Mouse (Mus musculus) right cerebral cortex, adult 2 months (tissue): ENCODE measurements at regions not wholly inside any gene's neighbourhood (a gene's known extent, or its start where the extent isn't known, plus 50 kb on each side); places are given as distances from the start of the nearest gene placed in this dataset.
"Not testable (repeated sequence)": the region's sequence is repeated elsewhere in the genome, so short reads cannot be mapped to it uniquely, and the experiment has no call there.

Experiments
- DNase-seq, 2 experiments: peaks; one replicate each; pipeline ENCODE4 v3.0.0; 2021 to 2022; ENCODE audit warnings: low spot score in 2 of 2

DNA sequence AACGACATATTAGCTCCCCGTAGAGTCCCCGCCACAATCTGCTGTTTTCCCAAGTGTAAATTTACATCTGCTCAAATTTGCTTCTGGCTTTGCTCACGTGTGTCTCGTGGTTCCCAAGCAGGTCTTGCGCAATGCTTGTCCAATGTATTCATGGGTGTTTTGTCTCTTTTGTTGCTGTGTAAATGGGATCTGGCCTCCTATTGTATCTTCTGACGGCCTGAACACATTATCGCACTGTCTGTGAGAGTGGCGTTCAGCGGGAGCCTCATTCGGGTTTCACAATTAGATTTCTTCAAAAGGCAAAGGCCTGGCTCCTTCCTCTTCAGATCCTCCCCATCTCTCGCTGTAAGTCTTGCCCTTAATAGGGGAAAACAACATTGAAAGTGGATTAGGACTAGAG lies 274.5 kb downstream of the Fam19a5 start:
- DNase-seq: no peak

DNA sequence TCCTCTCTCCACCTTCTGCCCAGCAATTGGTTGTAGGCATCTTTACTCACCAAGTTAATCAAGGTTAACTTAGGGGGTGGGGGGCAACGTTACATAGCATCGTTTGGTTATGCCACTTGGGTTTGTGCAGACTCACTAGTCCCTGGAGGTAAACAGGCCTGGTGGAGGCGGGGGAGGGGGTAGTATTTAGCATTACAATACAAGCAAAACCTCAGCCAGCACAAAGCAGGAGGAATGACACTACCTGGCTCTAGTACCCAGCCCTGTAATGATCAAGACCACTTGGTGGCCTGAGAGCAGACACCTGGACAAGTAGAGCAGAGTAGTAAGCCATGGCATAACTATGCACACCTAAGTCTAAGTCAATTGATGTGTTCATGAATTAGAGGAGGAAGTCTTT lies 298.0 kb downstream of the Fam19a5 start:
- no peak for DNase-seq

DNA sequence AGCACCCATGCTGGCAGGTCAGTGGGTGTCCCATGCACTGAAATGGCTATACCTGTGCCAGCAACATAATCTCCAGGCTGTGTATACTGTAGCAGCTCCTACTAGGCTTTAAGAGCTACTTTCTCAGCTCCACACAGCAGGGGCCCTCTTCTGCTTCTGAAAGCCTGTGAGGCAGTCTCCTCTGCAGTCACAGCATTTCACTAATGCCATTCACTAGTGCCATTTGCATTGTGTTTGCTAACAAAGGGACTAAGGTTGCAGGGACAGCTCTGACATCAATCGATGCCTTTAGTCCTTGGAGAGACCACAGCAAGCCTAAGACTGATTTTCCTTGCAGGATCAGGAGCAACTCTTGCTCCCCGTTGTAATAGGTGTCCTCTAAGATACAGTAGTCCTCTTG lies 315.0 kb downstream of the Fam19a5 start:
- DNase-seq: no peak

DNA sequence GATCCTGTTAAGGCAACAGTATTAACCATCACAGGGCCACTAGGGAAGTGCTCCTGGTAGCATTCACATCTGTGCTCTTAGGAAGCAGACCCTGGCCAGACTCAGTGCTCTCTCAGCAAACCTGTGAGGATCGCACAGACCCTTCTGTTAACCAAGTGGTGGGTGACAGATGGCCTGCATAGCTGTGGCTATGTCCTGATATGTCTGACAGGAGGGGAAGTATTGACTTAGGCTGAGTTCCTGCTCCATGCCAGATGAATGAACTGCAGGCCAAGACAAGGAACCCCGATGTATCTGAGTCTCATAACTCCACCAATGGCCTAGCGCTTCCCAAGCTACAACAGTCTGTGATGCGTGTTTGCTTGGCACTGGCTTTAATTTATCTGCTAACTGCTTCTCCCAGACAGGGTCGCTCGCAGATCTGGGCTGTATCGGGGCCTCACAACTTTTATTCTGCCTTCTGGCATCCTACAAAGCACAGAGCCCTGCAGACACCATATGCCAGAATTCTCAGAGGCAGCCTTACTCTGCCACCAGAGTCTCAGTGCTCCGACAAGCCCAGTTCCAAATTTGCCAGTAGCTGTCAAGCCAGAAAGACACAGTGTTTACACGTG lies 332.3 kb downstream of the Fam19a5 start:
- no peak for DNase-seq

DNA sequence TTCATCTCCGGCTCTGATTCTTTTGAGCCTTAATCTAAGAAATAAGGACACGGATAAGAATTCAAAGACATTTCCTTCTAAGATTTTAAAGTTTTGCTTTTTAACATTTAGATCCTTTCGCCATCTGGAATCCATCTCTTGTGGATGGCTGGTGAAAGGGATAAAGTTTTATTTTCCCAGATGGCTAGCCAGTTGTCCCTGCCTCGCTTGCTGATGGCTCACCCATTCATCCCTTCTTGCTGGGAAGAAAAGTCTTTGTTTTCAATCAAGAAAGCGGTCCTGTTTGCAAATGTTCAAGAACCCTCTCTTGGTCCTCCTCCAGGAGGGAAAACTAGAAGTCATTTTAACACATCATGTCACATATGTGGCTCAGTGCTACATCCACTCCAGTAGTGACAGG lies 346.8 kb downstream of the Fam19a5 start:
- no peak for DNase-seq

DNA sequence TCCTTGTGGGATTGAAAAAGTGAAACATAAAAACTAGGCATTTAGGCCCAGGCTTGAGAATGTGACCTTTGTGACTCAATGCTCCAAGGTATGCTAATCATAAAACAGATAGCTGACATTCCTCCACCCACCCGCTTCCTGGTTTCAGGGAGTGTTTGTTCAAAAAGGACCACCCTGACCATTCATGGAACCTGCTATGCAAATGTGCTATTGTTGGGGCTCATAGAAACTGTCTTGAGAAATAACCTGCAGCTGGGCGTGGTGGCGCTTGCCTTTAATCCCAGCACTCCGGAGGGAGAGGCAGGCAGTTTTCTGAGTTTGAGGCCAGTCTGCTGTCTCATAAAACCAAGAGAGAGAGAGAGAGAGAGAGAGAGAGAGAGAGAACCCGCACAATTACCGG lies 350.8 kb downstream of the Fam19a5 start:
- DNase-seq: not testable (repeated sequence)

DNA sequence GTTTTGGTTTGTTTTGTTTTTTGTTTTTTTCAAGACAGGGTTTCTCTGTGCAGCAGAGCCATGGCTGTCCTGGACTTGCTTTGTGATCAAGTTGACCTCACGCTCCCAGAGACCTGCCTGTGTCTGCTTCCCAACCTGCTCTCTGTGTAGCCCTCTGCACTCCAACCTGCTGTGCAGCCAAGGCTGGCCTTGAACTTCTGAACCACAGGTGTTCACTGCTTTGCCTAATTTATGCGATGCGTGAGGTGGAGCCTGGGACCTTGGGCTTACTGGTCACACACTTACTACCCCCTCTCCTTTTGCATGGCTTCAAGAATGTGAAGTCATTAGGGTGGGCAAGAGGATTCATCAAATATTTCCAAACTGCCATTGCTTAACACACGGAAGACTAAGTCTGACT lies 354.6 kb downstream of the Fam19a5 start:
- DNase-seq: no peak

DNA sequence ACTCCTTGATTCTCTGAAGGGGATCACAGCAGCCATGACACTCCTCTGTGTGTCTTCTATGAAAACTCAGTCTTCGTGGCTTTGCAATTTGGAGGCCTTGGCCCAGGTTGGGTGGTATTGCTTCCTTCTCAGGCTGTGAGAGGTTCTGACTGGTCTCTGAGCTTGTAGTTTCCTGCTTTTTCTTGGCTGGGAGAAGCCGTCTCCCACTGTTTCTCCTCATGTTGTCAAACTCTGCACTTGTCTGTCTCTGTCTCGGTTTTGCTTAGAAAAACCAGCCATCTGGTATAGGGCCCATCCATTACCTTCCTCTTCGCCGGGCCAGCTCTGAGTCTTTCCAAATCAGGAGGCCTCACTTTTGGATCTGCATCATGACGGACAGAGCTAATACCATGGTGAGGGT lies 360.3 kb downstream of the Fam19a5 start:
- DNase-seq: no peak

DNA sequence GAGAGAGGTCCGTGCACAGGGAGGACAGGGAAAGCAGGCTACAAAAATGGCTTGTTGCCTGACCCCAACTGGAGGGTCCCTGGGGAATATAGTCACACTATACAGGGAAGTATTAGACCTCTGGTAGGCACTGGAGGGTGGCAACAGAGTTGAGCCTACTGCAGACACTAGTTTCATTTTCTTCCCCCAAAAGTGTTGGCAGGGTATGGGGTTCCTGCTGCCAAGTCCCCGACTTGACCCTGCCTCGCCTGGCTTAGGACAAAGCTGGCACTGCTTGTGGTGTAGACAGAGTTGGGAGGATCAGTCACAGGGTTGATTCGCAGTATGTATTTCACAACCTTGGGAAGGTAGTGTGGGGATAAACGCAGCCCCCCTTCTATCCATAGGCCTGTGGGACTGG lies 362.2 kb downstream of the Fam19a5 start:
- peak in 1 of 2 experiments; percentile 6 for DNase-seq

DNA sequence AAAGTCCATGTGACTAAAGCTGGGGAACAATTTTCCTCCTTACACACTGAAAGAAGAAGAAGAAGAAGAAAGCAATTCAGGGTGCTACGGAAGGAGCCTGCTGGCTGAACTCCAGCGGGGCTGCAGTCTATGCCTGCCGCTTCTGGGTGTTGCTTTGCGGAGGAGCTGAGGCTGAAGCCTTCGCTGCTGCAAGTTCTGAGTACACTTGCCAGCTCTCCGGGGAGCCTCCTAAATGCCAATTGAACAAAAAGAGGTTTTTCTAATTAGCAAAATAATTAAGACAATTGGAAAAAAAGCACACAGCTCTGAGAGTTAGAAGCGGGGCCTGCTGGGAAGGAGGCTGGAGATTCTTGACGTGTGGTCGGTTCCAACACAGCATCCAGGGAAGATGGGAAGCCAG lies 378.0 kb downstream of the Fam19a5 start:
- DNase-seq: peak; percentile 47 to 49

DNA sequence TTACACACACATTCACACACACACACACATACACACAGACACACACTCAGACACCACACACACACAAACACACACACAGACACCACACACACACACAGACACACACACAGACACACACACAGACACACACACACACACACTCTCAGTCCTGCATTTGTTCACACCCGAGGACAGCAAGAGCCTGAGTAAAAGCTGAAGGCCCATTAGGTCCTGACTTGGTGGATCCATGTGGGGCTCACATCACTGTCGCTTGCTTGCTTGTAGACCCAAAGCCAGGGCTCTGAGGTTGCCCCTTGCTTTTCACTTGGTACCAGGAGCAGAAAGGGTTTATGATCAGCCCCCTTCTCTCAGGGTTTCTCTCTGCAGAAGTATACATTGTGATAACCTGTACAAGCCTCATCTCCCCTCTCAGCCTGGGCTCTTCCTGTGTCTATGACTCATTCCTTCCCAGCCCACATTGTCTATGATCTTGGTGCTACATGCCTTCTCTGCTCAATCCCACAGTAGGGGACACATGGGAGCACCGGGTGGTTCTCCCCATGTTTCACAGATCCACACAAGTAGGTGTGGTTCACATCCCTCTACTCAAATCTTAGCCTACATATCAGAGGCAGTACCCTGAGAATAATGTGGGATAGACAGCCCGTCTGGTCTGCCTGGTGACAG lies 378.8 kb downstream of the Fam19a5 start:
- no peak for DNase-seq

DNA sequence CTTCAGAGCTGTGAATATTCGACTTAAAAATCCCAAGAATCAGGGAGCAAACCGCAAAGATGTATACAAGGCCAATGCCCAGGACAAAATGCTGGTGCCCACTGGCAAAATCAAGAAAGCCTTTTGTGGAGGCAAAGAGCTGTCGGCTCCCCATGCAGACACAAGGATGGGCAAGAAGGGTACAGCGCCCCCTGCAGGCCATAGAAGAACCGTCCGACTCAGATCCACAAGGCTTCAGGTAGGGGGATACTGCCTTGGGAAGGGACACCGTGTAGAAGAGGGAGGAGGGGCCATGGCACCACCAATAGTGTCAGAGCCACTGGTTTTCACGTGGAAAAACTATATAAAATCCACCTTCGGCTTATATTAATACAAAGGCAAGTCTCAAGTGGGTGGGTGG lies 379.8 kb downstream of the Fam19a5 start:
- DNase-seq: peak in 1 of 2 experiments; percentile 35

DNA sequence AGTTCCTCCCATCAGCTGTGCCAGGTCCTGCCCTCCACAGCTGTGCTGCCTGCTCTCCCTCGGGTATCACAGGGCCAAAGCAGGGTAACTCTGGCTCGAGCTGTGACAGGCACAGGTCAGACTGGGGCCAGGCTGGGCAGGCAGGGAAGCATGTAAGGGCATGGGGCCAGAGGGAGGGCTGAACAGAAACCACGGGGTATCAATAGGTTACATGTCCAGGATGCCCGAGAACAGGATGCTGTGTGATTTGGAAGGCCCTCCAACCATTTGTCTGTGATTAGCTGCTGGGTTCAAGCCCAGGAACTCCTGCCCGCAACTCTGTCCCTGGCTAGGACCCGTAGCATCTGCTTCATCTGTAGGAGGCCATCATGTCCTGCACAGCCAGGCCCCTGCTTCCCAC lies 391.9 kb downstream of the Fam19a5 start:
- DNase-seq: no peak

DNA sequence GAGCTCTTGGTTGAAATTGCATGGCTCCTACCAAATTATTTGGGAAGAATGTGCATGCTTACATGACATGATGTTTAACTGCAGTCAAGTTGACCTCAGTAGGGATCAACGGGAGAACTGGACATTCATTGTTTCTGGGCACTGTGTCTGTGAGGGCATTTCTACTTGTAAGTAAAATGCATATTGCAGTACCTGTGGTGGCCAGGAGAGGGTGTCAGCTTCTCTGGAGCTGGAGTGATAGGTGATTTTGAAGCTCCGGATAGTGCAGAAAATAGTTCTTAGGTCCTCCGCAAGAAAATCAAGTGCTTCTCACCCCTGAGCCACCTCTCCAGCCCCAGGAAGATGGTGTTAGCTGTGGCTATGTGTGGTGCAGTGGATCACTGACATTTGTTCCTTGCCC lies 396.7 kb downstream of the Fam19a5 start:
- DNase-seq: peak; percentile 69 to 72

DNA sequence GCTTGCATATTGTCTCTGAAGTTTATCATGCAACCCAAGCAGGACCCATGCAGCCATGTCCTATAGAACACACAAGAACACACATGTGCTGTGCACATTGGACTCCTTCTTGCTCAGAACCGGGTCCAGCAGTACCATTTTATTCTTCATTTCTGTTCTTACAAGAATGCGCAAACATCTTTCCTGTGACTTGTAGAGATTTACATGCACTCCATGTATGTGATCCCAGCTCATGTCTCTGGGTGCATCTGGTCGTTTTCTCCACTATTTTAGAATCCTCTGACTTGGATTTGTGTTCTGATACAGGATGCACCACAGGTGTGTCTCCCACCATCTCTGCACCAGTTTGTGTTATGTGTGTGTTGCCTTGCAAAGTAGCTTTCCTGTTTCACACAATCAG lies 408.4 kb downstream of the Fam19a5 start:
- no peak for DNase-seq

DNA sequence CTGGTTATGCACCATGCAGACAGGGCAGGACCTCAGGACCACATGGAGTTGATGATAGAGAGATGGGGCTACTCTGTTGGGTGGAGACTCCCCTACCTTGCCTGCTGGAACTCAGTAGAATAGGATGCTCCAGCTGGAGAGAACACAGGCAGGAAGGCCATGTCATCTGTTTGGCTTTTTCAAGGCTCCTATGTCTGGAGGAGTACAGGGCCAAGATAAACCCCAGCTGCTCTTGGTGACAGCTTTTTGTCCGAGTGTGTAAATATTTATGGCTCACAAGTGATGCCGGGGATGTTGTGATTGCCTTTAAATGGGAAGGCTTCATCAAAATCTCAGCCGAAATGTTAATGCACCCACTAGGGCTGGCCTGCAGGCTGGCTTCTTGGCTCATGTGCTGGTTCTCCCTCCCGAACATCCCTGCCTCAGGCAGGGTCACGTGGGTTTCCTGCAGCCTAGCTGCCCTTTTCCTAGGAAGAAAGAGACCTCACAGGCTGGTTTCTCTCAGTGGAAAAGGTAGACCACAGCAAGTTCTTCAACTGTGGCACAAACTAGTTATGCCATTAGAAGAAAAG lies 411.7 kb downstream of the Fam19a5 start:
- no peak for DNase-seq

DNA sequence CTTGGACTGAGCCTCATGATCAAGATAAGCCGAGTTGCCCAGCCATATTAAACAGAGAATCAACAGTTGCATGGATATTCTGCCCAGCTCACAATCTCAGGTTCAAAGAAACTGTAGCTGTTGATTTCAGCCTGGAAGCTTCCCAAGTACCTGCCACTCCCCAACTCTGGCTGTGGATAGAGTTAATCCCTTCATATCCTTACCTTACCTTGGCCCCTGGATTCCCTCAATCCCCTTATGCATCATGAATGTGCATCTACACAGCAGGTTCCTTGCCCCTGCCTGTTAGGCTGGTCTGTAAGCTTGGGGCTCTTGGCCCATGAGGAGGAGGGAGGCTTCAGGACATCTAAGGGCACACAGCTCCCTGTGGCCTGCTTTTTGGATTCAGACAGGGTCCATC lies 414.8 kb downstream of the Fam19a5 start:
- no peak for DNase-seq

DNA sequence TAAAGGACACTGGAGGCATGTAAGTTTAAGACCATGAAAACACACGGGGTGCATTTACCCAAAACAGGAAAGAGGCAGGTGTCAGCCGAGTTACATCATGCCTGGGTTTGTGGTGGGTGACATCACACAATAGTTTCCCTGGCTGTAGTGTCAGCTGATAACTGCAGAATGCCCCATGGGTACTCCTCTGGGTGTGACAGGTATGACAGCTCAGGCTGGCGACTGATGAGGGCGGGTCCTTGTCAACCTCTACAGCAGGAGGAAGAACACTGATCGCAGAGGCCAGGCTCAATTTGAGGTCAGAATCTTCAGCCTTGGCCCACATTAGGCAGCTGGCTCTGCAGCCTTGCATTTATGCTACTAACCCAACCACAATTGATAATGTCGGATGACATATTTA lies 428.5 kb downstream of the Fam19a5 start:
- DNase-seq: no peak

DNA sequence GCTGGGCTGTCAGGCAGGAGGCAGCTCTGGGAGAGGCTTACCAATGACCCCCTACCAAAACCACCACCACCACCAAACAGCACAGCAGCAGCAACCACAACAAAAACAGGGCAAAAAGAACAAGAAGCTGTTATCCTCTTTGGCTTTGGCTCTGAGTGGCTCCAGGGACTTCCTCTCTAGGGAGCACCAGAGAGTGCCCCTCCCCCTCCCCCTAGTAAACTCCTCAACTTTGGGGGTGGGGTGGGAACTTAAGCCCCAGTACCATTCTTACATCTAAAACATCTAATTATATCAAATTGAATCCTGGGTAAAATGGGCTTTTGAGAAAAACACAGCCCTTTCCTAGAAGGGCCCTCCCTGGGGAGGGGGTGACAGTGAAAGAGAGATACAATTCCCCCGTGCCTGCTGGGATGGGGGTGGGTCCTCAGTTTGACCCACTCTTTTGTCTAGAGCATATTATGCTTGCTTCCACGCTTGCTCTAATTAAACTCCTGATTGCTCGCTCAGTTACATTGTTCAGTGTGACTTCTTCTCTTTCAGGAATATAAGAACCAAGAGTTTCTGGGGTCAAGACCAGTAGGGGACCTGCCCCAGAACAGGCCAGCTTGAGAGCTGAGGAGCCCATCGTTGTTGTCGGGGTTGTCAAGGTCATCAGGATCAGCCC lies 443.4 kb downstream of the Fam19a5 start:
- DNase-seq: no peak

DNA sequence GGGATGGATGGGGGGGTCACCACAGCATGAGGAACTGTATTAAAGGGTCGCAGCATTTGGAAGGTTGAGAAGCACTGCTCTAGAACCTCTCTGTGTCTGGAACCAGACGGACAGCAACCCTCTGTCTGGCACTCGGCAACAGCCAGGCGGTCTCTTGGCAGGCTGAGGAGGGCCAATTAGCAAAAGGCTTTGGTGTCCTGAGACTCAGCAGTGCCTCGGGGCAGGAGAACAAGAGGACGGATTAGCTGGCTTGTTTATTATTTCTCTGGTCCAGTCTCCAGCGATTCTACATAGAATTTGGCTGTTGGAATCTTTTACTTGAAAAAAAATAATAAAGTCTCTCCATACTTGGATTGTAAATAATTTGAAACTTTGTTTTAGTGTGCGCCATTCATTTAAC lies 450.4 kb downstream of the Fam19a5 start:
- DNase-seq: no peak

DNA sequence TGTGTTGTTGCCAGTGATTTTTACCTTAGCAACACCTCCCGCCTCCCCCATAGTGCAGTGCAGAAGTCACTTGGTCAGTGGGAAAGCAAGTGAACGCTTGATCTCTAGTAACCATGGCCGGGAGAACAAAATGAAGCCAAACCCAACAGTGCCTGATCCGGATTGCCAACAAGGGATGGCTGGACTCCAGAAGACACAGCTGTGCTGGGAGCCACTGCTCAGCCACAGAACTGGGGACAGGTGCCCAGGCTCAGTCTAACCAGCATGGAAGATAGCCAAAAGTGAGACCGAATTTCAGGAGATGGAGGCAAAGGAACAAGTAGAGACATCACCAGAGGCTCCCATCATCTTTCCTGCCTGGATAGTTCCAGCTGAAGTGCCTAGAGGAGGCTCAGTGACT lies 473.0 kb downstream of the Fam19a5 start:
- DNase-seq: no peak

DNA sequence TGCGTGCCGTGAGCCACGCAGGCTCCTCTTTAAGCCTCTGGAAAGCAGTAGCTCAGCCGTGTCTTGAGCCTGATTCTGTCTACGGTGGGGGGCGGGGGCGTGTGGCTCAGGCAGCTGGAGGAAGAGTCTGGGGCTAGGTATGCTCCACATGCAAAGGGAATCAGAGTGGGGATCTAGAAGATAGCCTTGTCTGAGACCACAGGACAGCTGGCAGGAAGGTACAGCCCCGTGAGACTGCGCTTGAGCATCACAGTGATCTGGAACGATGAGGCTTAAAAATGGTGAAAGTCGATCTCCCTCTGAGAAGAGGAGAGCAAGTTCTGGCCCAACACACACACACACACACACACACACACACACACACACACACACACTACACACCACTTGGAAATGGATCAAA lies 488.7 kb downstream of the Fam19a5 start:
- no peak for DNase-seq

DNA sequence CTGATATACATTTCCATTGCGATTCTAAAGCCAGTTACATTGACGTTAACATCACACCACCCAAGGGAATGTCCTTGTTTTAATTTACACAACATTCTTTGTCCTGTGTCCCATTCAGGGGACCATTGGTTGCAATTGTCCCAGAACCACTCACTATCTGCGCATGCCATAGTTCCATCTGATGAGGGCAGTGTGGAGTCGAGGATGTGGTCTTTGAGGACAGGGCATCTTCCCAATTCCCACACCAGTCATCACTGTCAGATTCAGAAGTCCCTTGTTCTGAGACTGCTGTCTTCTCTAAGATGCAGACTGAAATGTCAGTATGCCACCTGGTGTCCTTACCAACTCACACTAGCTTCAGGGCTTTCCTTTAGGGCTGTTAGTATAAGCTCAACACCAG lies 489.6 kb downstream of the Fam19a5 start:
- no peak for DNase-seq
